Mouse (Mus musculus): ENCODE measurements at regions not wholly inside any gene's neighbourhood (a gene's known extent, or its start where the extent isn't known, plus 50 kb on each side); places are given as distances from the start of the nearest gene placed in this dataset.

DNA sequence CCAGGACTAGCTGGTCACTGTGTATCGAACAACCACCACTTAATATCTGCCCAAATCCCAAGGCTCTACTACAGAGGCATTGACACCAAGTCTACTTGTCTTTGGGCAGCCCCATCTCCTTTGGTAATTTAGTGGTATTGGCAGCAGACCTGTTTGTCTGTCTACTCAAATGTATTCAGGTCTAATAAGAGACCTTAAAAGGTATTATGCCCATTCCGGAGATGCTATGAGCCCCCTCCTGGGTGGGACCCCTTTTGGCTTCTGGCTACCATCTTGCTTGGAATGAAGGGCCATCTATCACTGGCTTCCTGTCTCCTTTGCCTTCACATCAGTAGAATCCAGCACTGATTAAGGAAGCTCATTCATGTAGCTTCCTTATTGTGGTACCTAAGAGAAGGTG, 65.7 kb downstream of the Gas1 start:
- TF ChIP-seq TAL1 (IDR thresholded peaks at IDR 0.05; ENCODE audit: low read length) (no peak), GATA1 (IDR thresholded peaks at IDR 0.05; ENCODE audit: low read length) (no peak)
